Mouse (Mus musculus) heart, adult 2 months (tissue): ENCODE results near the gene Zfp704. TPM values are rescaled to one million over a fixed set of nuclear protein-coding genes. Genes with fewer than 3 reads are reported as not detected.
A peak's percentile ranks its signal among the peaks of the same experiment; 100 is the strongest.

Source experiments
- DNase-seq, 2 experiments: peaks; one replicate each; pipeline ENCODE4 v3.0.0; 2021
- H3K27ac ChIP-seq: fragments of 200-600 bp; 2 replicates; pipeline ENCODE4 v1.8.1; 2022
- H3K27me3 ChIP-seq: fragments of 200-500 bp; 2 replicates; pipeline ENCODE4 v1.6.1; 2012; ENCODE audit warnings: mild to moderate bottlenecking, low read length, inconsistent platforms, mixed read lengths; ENCODE audit not compliant: control insufficient read depth, insufficient read depth
- H3K36me3 ChIP-seq: fragments of 200-500 bp; 2 replicates; pipeline ENCODE4 v1.6.1; 2012; ENCODE audit warnings: low read length, inconsistent platforms; ENCODE audit not compliant: control insufficient read depth, insufficient read depth
- H3K4me1 ChIP-seq: fragments of 200-500 bp; 2 replicates; pipeline ENCODE4 v1.6.1; 2011; ENCODE audit warnings: low read length; ENCODE audit not compliant: control insufficient read depth, insufficient read depth
- H3K4me3 ChIP-seq: fragments of 200-600 bp; 2 replicates; pipeline ENCODE4 v1.8.1; 2022
- H3K79me2 ChIP-seq: fragments of 200-500 bp; replicated peaks from 2 replicates; pipeline ENCODE4 v1.6.1; 2012; ENCODE audit warnings: mild to moderate bottlenecking, inconsistent platforms, low read length, moderate library complexity, mixed read lengths; ENCODE audit not compliant: control insufficient read depth, insufficient read depth
- H3K9ac ChIP-seq: fragments of 200-500 bp; 2 replicates; pipeline ENCODE4 v1.6.1; 2012; ENCODE audit warnings: low read depth, mild to moderate bottlenecking, control low read depth, inconsistent platforms, low read length, mixed read lengths
- CTCF ChIP-seq: fragments of 200-600 bp; IDR thresholded peaks from 2 replicates; pipeline ENCODE4 v1.8.1; 2022; ENCODE audit warnings: antibody characterized with exemption, mild to moderate bottlenecking, moderate library complexity
- EP300 ChIP-seq: fragments of 200-500 bp; IDR thresholded peaks from 2 replicates; pipeline ENCODE4 v1.6.1; 2011; ENCODE audit warnings: low read depth, low read length, control low read depth; ENCODE audit not compliant: insufficient read depth
- POLR2A ChIP-seq: fragments of 200-500 bp; IDR thresholded peaks from 2 replicates; pipeline ENCODE4 v1.6.1; 2011; ENCODE audit warnings: mild to moderate bottlenecking, low read depth, low read length, control low read depth; ENCODE audit not compliant: insufficient read depth
- WGBS: fragments of 180-500 bp; shearing (Covaris S2); methylation state at CpG from one replicate; pipeline ENCODE4 v1.1.7; 2018; 5-methylcytosine and 5-hydroxymethylcytosine counted together
- intact Hi-C: fragments of 180-260 bp; cut with DNase I; formaldehyde crosslinking; loops from one replicate; pipeline ENCODE4 v1.15.1; 2025
- polyA plus RNA-seq: library from polyadenylated mRNA; depleted of rRNA; stranded (reverse); fragments of >200 nt; gene quantifications from 2 replicates; pipeline ENCODE4 v1.2.3, GENCODE M21; 2012
- total RNA-seq, 2 experiments: library from RNA; stranded (reverse); gene quantifications; 2 replicates each; pipeline ENCODE4 v1.2.3; 2021

Gene Zfp704
- total and polyA plus RNA-seq, 3 experiments, result 3.3 to 14.2 (median 13.4) TPM

DNA sequence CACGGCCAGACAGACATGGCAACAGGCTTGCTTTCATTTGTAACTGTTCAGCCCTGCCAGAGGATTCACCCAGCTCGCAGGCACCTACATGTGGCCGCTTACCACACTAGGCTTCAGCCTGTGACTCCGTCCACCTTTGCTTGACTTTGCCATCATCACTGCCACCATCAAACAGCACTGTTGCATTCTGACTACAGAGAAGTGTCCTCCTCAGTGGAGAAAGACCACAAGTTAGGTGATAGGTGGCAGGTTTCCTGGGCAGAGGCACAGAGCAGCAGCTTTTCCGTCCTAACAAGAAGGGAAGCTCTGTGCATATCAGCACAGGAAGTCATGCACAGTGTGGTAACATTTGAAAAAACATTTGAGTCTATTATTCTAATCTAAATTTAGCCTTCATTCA, 60.1 kb downstream of the Zfp704 start:
- Histone ChIP-seq H3K4me1 (peaks cover 23% of the 10 kb centered on the region), H3K4me3 (no peak overlapping the region), H3K79me2 (no peaks in the 10 kb centered on the region), H3K9ac (no peak overlapping the region), H3K36me3 (no peaks in the 10 kb centered on the region), H3K27me3 (no peaks in the 10 kb centered on the region), H3K27ac (no peak overlapping the region; the same call in 1 of the 2 replicates)
- no peak for DNase-seq
- intact Hi-C loops, result loop anchor here (5.0 kb wide), 1 partner anchor 43 kb away; no protein-coding TSS in a partner anchor
- 0 out of 2 replicates have a peak, but pooled peaks have one; percentile 37 for TF ChIP-seq EP300
- no peak for TF ChIP-seq POLR2A
- TF ChIP-seq CTCF, result no peak
- WGBS, result 54% methylated on average over 5 of the region's 5 CpGs

DNA sequence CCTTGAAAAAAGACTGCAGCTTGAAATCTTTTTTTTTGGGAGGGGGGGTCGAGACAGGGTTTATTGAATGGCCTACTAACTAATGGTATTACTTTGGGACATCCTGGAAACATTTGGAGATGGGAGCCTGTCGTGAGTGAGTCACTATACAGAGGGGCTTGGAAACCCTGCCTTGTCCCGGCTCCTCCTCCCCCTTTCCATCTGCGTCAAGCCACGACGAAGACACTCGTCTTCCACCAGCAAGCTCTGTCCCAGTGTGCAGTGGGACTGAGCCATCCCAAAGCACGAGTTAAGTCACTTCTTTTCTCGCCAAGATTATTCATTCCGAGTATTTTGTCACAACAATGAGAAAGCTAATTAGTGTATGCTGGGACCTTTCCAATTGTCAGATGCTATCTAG, 61.7 kb downstream of the Zfp704 start:
- no peaks in the 10 kb centered on the region for H3K36me3 ChIP-seq
- no peak overlapping the region for H3K4me3 ChIP-seq
- H3K9ac ChIP-seq, result no peak overlapping the region
- H3K79me2 ChIP-seq, result no peaks in the 10 kb centered on the region
- peaks cover 23% of the 10 kb centered on the region for H3K4me1 ChIP-seq
- no peaks in the 10 kb centered on the region for H3K27me3 ChIP-seq
- H3K27ac ChIP-seq, result no peak overlapping the region
- TF ChIP-seq POLR2A, result no peak
- no peak for TF ChIP-seq EP300
- no peak for TF ChIP-seq CTCF
- intact Hi-C loops, result loop anchor here (5.0 kb wide), 1 partner anchor 41 kb away; no protein-coding TSS in a partner anchor
- 43% methylated on average over 10 of the region's 10 CpGs for WGBS
- DNase-seq, result no peak

- intact Hi-C loops, result loop anchor here (5.0 kb wide), 1 partner anchor 40 kb away; no protein-coding TSS in a partner anchor
- DNase-seq, result no peak
- TF ChIP-seq CTCF (no peak), POLR2A (no peak), EP300 (no peak)
- Histone ChIP-seq H3K9ac (no peak overlapping the region), H3K36me3 (no peaks in the 10 kb centered on the region), H3K79me2 (no peaks in the 10 kb centered on the region), H3K27me3 (no peaks in the 10 kb centered on the region), H3K27ac (no peak overlapping the region), H3K4me3 (no peak overlapping the region), H3K4me1 (peaks cover 18% of the 10 kb centered on the region)
- WGBS, result 25% methylated on average over 15 of the region's 15 CpGs
These were observed 62.8 kb downstream of the Zfp704 start for GRCm38 (mm10) chr3:9546882-9547620.

DNA sequence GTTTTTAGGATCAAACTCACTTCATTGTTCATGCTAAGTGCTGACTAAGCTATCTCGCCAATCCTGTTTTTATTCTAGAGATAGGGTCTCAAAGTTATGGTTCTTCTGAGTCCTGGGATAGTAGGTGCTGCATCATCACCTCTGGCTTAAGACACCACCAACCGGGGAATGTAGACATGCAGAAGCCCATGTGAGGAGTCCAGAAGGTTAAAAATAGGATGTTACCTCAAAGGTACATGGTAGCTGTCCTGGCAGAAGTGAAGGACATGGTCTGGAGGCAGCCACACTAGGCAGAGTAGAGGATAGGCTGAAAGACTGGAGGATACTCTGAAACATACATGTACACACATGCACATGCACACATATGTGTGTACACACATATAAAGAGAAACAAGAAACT, 65.5 kb downstream of the Zfp704 start:
- Histone ChIP-seq H3K27me3 (no peaks in the 10 kb centered on the region), H3K9ac (no peak overlapping the region), H3K79me2 (peaks cover 3% of the 10 kb centered on the region), H3K36me3 (no peaks in the 10 kb centered on the region), H3K4me3 (no peak overlapping the region), H3K4me1 (peaks cover 8% of the 10 kb centered on the region), H3K27ac (no peak overlapping the region)
- 75% methylated on average over 2 of the region's 2 CpGs for WGBS
- intact Hi-C loops, result no loop called here
- TF ChIP-seq CTCF (no peak), POLR2A (no peak), EP300 (no peak)
- DNase-seq, result no peak

DNA sequence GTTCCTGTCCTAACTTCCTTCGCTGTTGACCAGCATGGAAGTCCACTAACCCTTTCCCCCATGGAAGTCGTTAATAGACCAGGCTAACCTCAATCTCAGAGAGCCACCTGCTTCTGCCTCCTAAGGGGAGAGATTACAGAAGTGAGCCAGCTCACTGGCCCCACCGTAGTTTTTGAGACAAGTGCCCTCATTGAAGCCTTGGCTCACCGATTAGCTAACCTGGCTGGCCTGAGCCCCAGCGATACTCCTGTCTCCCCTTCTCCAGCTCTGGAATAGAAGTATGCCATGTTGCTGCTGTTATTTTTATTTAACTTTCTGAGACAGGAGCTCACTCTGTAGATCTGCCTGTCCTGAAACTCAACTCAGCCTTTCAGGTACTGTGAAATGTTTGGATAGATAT, 66.0 kb downstream of the Zfp704 start:
- DNase-seq, result no peak
- H3K36me3 ChIP-seq, result no peaks in the 10 kb centered on the region
- intact Hi-C loops, result no loop called here
- peaks cover 6% of the 10 kb centered on the region for H3K4me1 ChIP-seq
- no peaks in the 10 kb centered on the region for H3K27me3 ChIP-seq
- TF ChIP-seq CTCF, result no peak
- no peak for TF ChIP-seq POLR2A
- no peak for TF ChIP-seq EP300
- no peak overlapping the region for H3K9ac ChIP-seq
- WGBS, result 85% methylated on average over 5 of the region's 5 CpGs
- H3K27ac ChIP-seq, result no peak overlapping the region
- peaks cover 3% of the 10 kb centered on the region for H3K79me2 ChIP-seq
- no peak overlapping the region for H3K4me3 ChIP-seq

DNA sequence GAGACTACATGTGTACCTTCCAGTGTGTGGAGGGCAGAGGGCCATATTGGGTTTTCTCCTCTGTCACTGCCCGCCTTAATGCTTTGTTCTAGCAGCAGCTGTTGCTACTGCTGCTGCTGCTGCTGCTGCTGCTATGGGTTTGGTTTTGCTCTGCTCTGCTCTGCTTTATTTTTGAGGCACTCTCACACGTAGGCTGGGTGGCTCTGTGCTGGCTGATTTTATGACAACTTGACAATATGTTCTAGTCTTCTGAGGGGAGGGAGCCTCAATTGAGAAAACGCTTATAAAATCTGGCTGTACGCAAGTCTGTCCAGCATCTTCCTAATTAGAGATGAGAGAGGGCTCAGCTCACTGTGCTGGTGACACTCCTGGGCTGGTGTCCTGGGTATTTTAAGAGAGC, 66.4 kb downstream of the Zfp704 start:
- WGBS, result 91% methylated on average over 4 of the region's 4 CpGs
- no peak overlapping the region for H3K9ac ChIP-seq
- DNase-seq, result no peak
- no peak overlapping the region for H3K27ac ChIP-seq
- peaks cover 6% of the 10 kb centered on the region for H3K4me1 ChIP-seq
- no peaks in the 10 kb centered on the region for H3K36me3 ChIP-seq
- TF ChIP-seq CTCF (no peak), POLR2A (no peak), EP300 (no peak)
- peaks cover 3% of the 10 kb centered on the region for H3K79me2 ChIP-seq
- H3K4me3 ChIP-seq, result no peak overlapping the region
- intact Hi-C loops, result no loop called here
- H3K27me3 ChIP-seq, result no peaks in the 10 kb centered on the region
